Comparison of ENCODE assay signal across 10 mouse cellular contexts in genomic region chr15:13287878-13288277, GRCm38 (mm10).
DNase-seq lines count a peak whose midpoint lies in the region; ATAC-seq and TF ChIP-seq lines count a peak whose summit lies in the region.
"Had no signal": no experiment of that assay in that cellular context is flagged by ENCODE, and none has a peak within 500 bp of the region (broad histone marks: within the 10 kb centered on the region; RNA-seq: fewer than 3 reads in every experiment).

No protein-coding gene starts in this region.

- DNase-seq in kidney, postnatal 10 days: peak; percentile 10
- no peak for DNase-seq in kidney, postnatal 14 days
- DNase-seq in embryonic facial prominence, embryonic 10.5 days (ENCODE audit: low spot score): peak; percentile 40
- peak; percentile 40 for DNase-seq in forebrain, embryonic 10.5 days (ENCODE audit: extremely low spot score, low spot score)
- no peak for DNase-seq in limb, embryonic 14.5 days (ENCODE audit: low spot score)
- DNase-seq in natural killer cell, adult 2 months (ENCODE audit: low spot score in 2 of 2): no peak
- DNase-seq in cerebellum, adult 18-20 months: no peak
- DNase-seq: gastrocnemius, postnatal 25 days; lung, postnatal 14 days had no signal

- H3K9me3 ChIP-seq in embryonic facial prominence, embryonic 10.5 days: no peaks in the 10 kb centered on the region
- H3K9me3 ChIP-seq in forebrain, embryonic 10.5 days: no peaks in the 10 kb centered on the region
- H3K9me3 ChIP-seq in limb, embryonic 14.5 days (ENCODE audit: control insufficient read depth, low read length): no peaks in the 10 kb centered on the region

- H3K27me3 ChIP-seq in embryonic facial prominence, embryonic 10.5 days (replicated peaks; ENCODE audit: low read depth, poor library complexity, severe bottlenecking): no peaks in the 10 kb centered on the region
- peaks cover 22% of the 10 kb centered on the region for H3K27me3 ChIP-seq in forebrain, embryonic 10.5 days (ENCODE audit: poor library complexity, severe bottlenecking)
- no peaks in the 10 kb centered on the region for H3K27me3 ChIP-seq in limb, embryonic 14.5 days (ENCODE audit: control insufficient read depth, insufficient read depth, low read length)
- H3K27me3 ChIP-seq: CH12.LX had no signal

- WGBS in embryonic facial prominence, embryonic 10.5 days: 45% methylated on average over 11 of the region's 11 CpGs
- 32% methylated on average over 11 of the region's 11 CpGs for WGBS in forebrain, embryonic 10.5 days
- 23% methylated on average over 11 of the region's 11 CpGs for WGBS in limb, embryonic 14.5 days

- no peak; the same call in 1 of the 2 replicates for ATAC-seq in limb, embryonic 14.5 days (ENCODE audit: low FRiP score, low read depth)

- H3K4me1 ChIP-seq in embryonic facial prominence, embryonic 10.5 days: peaks cover 19% of the 10 kb centered on the region
- H3K4me1 ChIP-seq in forebrain, embryonic 10.5 days: peaks cover 20% of the 10 kb centered on the region
- peaks cover 17% of the 10 kb centered on the region for H3K4me1 ChIP-seq in limb, embryonic 14.5 days (ENCODE audit: control insufficient read depth, insufficient read depth, low read length)

- H3K4me3 ChIP-seq in embryonic facial prominence, embryonic 10.5 days: no peak overlapping the region
- peak overlapping the region; percentile 20; the same call in 1 of the 2 replicates for H3K4me3 ChIP-seq in forebrain, embryonic 10.5 days
- peak overlapping the region; percentile 33 for H3K4me3 ChIP-seq in limb, embryonic 14.5 days (replicated peaks; ENCODE audit: low read length)

- no peak for TF ChIP-seq POLR2A in limb, embryonic 14.5 days (IDR thresholded peaks at IDR 0.05; ENCODE audit: borderline replicate concordance, extremely low read depth, insufficient read depth, insufficient read length)

- H3K27ac ChIP-seq in embryonic facial prominence, embryonic 10.5 days (replicated peaks): peak overlapping the region; percentile 8; the same call in 1 of the 2 replicates
- H3K27ac ChIP-seq in forebrain, embryonic 10.5 days: peak overlapping the region; percentile 69
- H3K27ac ChIP-seq in limb, embryonic 14.5 days (replicated peaks; ENCODE audit: low read depth, low read length): no peak overlapping the region

- H3K36me3 ChIP-seq in embryonic facial prominence, embryonic 10.5 days (replicated peaks): no peaks in the 10 kb centered on the region
- H3K36me3 ChIP-seq in forebrain, embryonic 10.5 days (replicated peaks): no peaks in the 10 kb centered on the region
- no peaks in the 10 kb centered on the region for H3K36me3 ChIP-seq in limb, embryonic 14.5 days (ENCODE audit: control insufficient read depth, insufficient read depth, low read length)

- peak overlapping the region; percentile 50 for H3K4me2 ChIP-seq in limb, embryonic 14.5 days (replicated peaks; ENCODE audit: low read depth, low read length, severe bottlenecking)

- 0 out of 2 replicates have a peak overlapping the region, but pooled peaks have one; percentile 1 for H3K9ac ChIP-seq in limb, embryonic 14.5 days (ENCODE audit: low read depth, low read length, severe bottlenecking)

Comparison
In these comparisons a context has a peak if more than half of its experiments do, and no peak if none do; other contexts are left out.
1. DNase-seq: peak in kidney, postnatal 10 days (single experiment), embryonic facial prominence, embryonic 10.5 days (single experiment) and forebrain, embryonic 10.5 days (single experiment); none in kidney, postnatal 14 days (single experiment), limb, embryonic 14.5 days (single experiment), natural killer cell, adult 2 months (0 of 2) and cerebellum, adult 18-20 months (0 of 2).